ENCODE assay signal across 8 mouse cellular contexts in genomic region chr19:44902324-44902723, GRCm38 (mm10). TPM values are rescaled to one million over a fixed set of nuclear protein-coding genes. Genes with fewer than 3 reads are reported as not detected.
DNase-seq lines count a peak whose midpoint lies in the region; ATAC-seq and TF ChIP-seq lines count a peak whose summit lies in the region.

No protein-coding gene starts in this region.

- H3K4me1 ChIP-seq in embryonic facial prominence, embryonic 14.5 days (ENCODE audit: control insufficient read depth, insufficient read depth, low read length), result peaks cover 12% of the 10 kb centered on the region
- H3K4me1 ChIP-seq in embryonic facial prominence, embryonic 10.5 days, result peaks cover 73% of the 10 kb centered on the region

- no peak for TF ChIP-seq CTCF in layer of hippocampus, adult 2 months (conservative IDR thresholded peaks at IDR 0.05)

- H3K9me3 ChIP-seq in embryonic facial prominence, embryonic 14.5 days (ENCODE audit: control insufficient read depth, low read length), result no peaks in the 10 kb centered on the region
- no peaks in the 10 kb centered on the region for H3K9me3 ChIP-seq in embryonic facial prominence, embryonic 10.5 days

- no peak overlapping the region for H3K4me3 ChIP-seq in embryonic facial prominence, embryonic 14.5 days (ENCODE audit: low read depth, low read length)
- H3K4me3 ChIP-seq in embryonic facial prominence, embryonic 10.5 days, result no peak overlapping the region
- no peak overlapping the region for H3K4me3 ChIP-seq in layer of hippocampus, adult 2 months

- no peaks in the 10 kb centered on the region for H3K36me3 ChIP-seq in embryonic facial prominence, embryonic 14.5 days (ENCODE audit: control insufficient read depth, insufficient read depth, low read length)
- H3K36me3 ChIP-seq in embryonic facial prominence, embryonic 10.5 days (replicated peaks), result no peaks in the 10 kb centered on the region

- WGBS in embryonic facial prominence, embryonic 14.5 days, result 72% methylated on average over 4 of the region's 4 CpGs
- whole genome bisulfite sequencing in embryonic facial prominence, embryonic 10.5 days, result 81% methylated on average over 4 of the region's 4 CpGs

- DNase-seq in embryonic facial prominence, embryonic 14.5 days (ENCODE audit: low spot score), result peak; percentile 64
- DNase-seq in embryonic facial prominence, embryonic 10.5 days (ENCODE audit: low spot score), result no peak
- DNase-seq in ovary, postnatal 36 days (ENCODE audit: low spot score), result peak; percentile 52
- no peak for DNase-seq in ovary, postnatal 10 days (ENCODE audit: low spot score)
- DNase-seq in kidney, postnatal 25 days, result peak; percentile 57 to 61
- DNase-seq in urinary bladder, postnatal 36 days (ENCODE audit: low spot score in 2 of 2), result peak; percentile 60 to 67
- no peak for DNase-seq in layer of hippocampus, adult 2 months (ENCODE audit: low spot score in 2 of 2)

- H3K27me3 ChIP-seq in embryonic facial prominence, embryonic 14.5 days (replicated peaks; ENCODE audit: control insufficient read depth, insufficient read depth, low read length), result no peaks in the 10 kb centered on the region
- H3K27me3 ChIP-seq in embryonic facial prominence, embryonic 10.5 days (replicated peaks; ENCODE audit: low read depth, poor library complexity, severe bottlenecking), result peaks cover 28% of the 10 kb centered on the region

- no peak overlapping the region for H3K9ac ChIP-seq in embryonic facial prominence, embryonic 14.5 days (ENCODE audit: low read depth, low read length)

- no peak overlapping the region for H3K4me2 ChIP-seq in embryonic facial prominence, embryonic 14.5 days (ENCODE audit: low read depth, low read length)

- no peak overlapping the region for H3K27ac ChIP-seq in embryonic facial prominence, embryonic 14.5 days (replicated peaks; ENCODE audit: low read depth, low read length)
- no peak overlapping the region for H3K27ac ChIP-seq in embryonic facial prominence, embryonic 10.5 days (replicated peaks)
- H3K27ac ChIP-seq in layer of hippocampus, adult 2 months, result no peak overlapping the region

- ATAC-seq in embryonic facial prominence, embryonic 14.5 days (ENCODE audit: low read depth), result no peak
- ATAC-seq in erythroid progenitor cell, adult 5-6 weeks (replicated peaks; ENCODE audit: low FRiP score, poor library complexity, severe bottlenecking), result no peak

RNA-seq across cellular contexts. Expression of gene Slf2, which starts 28.6 kb away (rescaled TPM):
- polyA plus RNA-seq in embryonic facial prominence, embryonic 14.5 days (2014; fragmentation: Nextera tagmentation; extraction: Ambion mirVana), result 38.4 and 41.8 TPM in 2 replicates
- polyA plus RNA-seq in embryonic facial prominence, embryonic 10.5 days (2016; fragmentation: Nextera tagmentation; extraction: Ambion mirVana), result 56.3 and 57.8 TPM in 2 replicates
- 17.7 and 27.2 TPM in 2 replicates for total RNA-seq in erythroid progenitor cell, adult 5-6 weeks (2015; ENCODE audit: low replicate concordance)
- total RNA-seq in erythroid progenitor cell, adult 5-6 weeks (2017; ENCODE audit: low replicate concordance), result 26.5 and 29.4 TPM in 2 replicates
- total RNA-seq in layer of hippocampus, adult 2 months (2021), result 10 to 100 TPM; 35.6 to 43.9 TPM

Comparison
In these comparisons a context has a peak if more than half of its experiments do, and no peak if none do; other contexts are left out.
1. DNase-seq: peak in embryonic facial prominence, embryonic 14.5 days (single experiment), ovary, postnatal 36 days (single experiment), kidney, postnatal 25 days (2 of 2) and urinary bladder, postnatal 36 days (2 of 2); none in embryonic facial prominence, embryonic 10.5 days (single experiment), ovary, postnatal 10 days (single experiment) and layer of hippocampus, adult 2 months (0 of 2).